Mouse (Mus musculus): Measurements from ENCODE around the gene Tmsb10. TPM values are rescaled to one million over a fixed set of nuclear protein-coding genes. Genes with fewer than 3 reads are reported as not detected.

The Tmsb10 gene
- polyA plus RNA-seq, 1 experiment: 85.7 TPM

GRCm38 (mm10) chr6:72981851-72982250 lies 23.3 kb upstream of the Tmsb10 start:
- no peak overlapping the region for H3K4me3 ChIP-seq (replicated peaks; ENCODE audit: extremely low read depth, low read depth, low read length)
- DNase-seq: no peak
- peaks cover 2% of the 10 kb centered on the region; the same call in 1 of the 2 replicates for H3K4me1 ChIP-seq (ENCODE audit: control insufficient read depth, insufficient read depth, low read length)
- TF ChIP-seq POLR2A (IDR thresholded peaks at IDR 0.05; ENCODE audit: borderline replicate concordance, extremely low read depth, low read depth, low read length) (no peak), CTCF (IDR thresholded peaks at IDR 0.05; ENCODE audit: insufficient read depth, low read length) (no peak)
- WGBS: 31% methylated on average over 6 of the region's 6 CpGs

- TF ChIP-seq CTCF (IDR thresholded peaks at IDR 0.05; ENCODE audit: insufficient read depth, low read length) (no peak), POLR2A (IDR thresholded peaks at IDR 0.05; ENCODE audit: borderline replicate concordance, extremely low read depth, low read depth, low read length) (no peak)
- 29% methylated on average over 9 of the region's 9 CpGs for WGBS
- no peak for DNase-seq
- Histone ChIP-seq H3K4me1 (ENCODE audit: control insufficient read depth, insufficient read depth, low read length) (peaks cover 2% of the 10 kb centered on the region; the same call in 1 of the 2 replicates), H3K4me3 (replicated peaks; ENCODE audit: extremely low read depth, low read depth, low read length) (no peak overlapping the region)
These were observed 22.6 kb upstream of the Tmsb10 start for GRCm38 (mm10) chr6:72981124-72981651.

DNA sequence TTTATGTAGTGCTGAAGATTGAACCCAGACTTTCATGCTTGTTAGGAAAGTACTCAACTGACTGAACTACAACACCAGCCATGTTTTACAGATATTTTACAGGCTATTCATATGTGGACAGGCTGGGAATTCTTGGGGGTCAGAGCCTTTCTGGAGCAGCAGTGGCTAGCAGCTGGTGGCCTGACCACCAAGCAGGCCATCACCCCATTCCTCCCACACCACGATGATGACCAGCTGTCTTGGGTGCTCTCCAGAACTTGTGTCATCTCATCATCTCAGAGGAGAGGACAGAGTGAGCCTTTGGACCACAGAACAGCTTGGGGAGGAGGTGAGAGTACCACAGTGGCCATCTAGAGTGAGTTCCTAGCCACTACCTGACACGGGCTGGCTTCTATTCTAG lies 18.3 kb upstream of the Tmsb10 start:
- no peaks in the 10 kb centered on the region; the same call in 1 of the 2 replicates for H3K4me1 ChIP-seq (ENCODE audit: control insufficient read depth, insufficient read depth, low read length)
- TF ChIP-seq POLR2A (IDR thresholded peaks at IDR 0.05; ENCODE audit: borderline replicate concordance, extremely low read depth, low read depth, low read length): no peak
- no peak for TF ChIP-seq CTCF (IDR thresholded peaks at IDR 0.05; ENCODE audit: insufficient read depth, low read length)
- H3K4me3 ChIP-seq (replicated peaks; ENCODE audit: extremely low read depth, low read depth, low read length): no peak overlapping the region
- WGBS: 73% methylated on average over 2 of the region's 2 CpGs
- DNase-seq: no peak

- TF ChIP-seq CTCF (IDR thresholded peaks at IDR 0.05; ENCODE audit: insufficient read depth, low read length) (no peak), POLR2A (IDR thresholded peaks at IDR 0.05; ENCODE audit: borderline replicate concordance, extremely low read depth, low read depth, low read length) (no peak)
- 69% methylated on average over 3 of the region's 3 CpGs for WGBS
- DNase-seq: no peak
- H3K4me1 ChIP-seq (ENCODE audit: control insufficient read depth, insufficient read depth, low read length): no peaks in the 10 kb centered on the region
- no peak overlapping the region for H3K4me3 ChIP-seq (replicated peaks; ENCODE audit: extremely low read depth, low read depth, low read length)
These were observed 12.5 kb upstream of the Tmsb10 start for GRCm38 (mm10) chr6:72971074-72971473.

DNA sequence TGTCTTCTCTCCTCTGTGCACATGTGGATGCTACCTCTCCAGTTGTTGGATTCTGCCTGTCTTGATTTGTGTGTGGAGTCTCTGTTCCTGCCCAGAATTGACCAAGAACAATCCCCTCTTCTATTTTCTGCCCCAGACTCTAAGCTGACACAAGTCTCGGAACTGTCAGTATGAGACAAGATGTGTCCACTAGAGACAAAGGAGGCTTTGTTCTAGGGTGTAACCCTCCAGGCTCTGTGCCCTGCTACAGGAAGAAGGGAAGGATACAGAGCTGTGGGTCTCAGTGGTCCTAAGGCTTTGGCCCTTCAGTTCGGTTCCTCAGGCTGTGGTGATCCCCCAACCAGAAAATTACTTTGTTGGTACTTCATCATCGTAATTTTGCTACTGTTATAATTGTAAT lies 11.2 kb upstream of the Tmsb10 start:
- H3K4me1 ChIP-seq (ENCODE audit: control insufficient read depth, insufficient read depth, low read length): no peaks in the 10 kb centered on the region
- no peak overlapping the region for H3K4me3 ChIP-seq (replicated peaks; ENCODE audit: extremely low read depth, low read depth, low read length)
- WGBS: 81% methylated on average over 3 of the region's 3 CpGs
- TF ChIP-seq CTCF (IDR thresholded peaks at IDR 0.05; ENCODE audit: insufficient read depth, low read length) (no peak), POLR2A (IDR thresholded peaks at IDR 0.05; ENCODE audit: borderline replicate concordance, extremely low read depth, low read depth, low read length) (no peak)
- no peak for DNase-seq

DNA sequence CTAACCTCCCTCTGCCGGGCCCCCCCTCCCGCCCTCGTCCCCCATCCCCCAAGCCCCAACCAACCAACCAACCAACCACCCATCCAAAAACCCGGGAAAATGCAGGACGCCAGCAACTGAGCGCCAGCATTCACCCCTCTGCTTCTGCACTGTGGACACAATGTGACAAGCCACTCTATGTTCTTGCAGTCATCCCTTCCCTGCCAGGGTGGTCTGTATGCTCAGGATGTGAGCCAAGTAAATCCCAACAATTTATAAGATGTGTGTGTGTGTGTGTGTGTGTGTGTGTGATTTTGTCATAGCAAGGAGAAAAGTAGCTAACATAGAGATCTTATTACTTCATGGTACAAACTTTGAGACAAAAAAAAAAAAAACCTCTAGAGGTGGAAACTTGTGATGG lies 6.7 kb upstream of the Tmsb10 start:
- WGBS: 87% methylated on average over 6 of the region's 6 CpGs
- TF ChIP-seq CTCF (IDR thresholded peaks at IDR 0.05; ENCODE audit: insufficient read depth, low read length) (no peak), POLR2A (IDR thresholded peaks at IDR 0.05; ENCODE audit: borderline replicate concordance, extremely low read depth, low read depth, low read length) (no peak)
- Histone ChIP-seq H3K4me1 (ENCODE audit: control insufficient read depth, insufficient read depth, low read length) (0 out of 2 replicates have a peak, but pooled peaks cover 2% of the 10 kb centered on the region), H3K4me3 (replicated peaks; ENCODE audit: extremely low read depth, low read depth, low read length) (no peak overlapping the region)
- DNase-seq: no peak

- H3K4me1 ChIP-seq (ENCODE audit: control insufficient read depth, insufficient read depth, low read length): 0 out of 2 replicates have a peak, but pooled peaks cover 2% of the 10 kb centered on the region
- TF ChIP-seq CTCF (IDR thresholded peaks at IDR 0.05; ENCODE audit: insufficient read depth, low read length): no peak
- TF ChIP-seq POLR2A (IDR thresholded peaks at IDR 0.05; ENCODE audit: borderline replicate concordance, extremely low read depth, low read depth, low read length): no peak
- DNase-seq: no peak
- H3K4me3 ChIP-seq (replicated peaks; ENCODE audit: extremely low read depth, low read depth, low read length): no peak overlapping the region
- WGBS: 42% methylated on average over 7 of the region's 7 CpGs
These were observed 3.8 kb upstream of the Tmsb10 start for GRCm38 (mm10) chr6:72962281-72962741.

DNA sequence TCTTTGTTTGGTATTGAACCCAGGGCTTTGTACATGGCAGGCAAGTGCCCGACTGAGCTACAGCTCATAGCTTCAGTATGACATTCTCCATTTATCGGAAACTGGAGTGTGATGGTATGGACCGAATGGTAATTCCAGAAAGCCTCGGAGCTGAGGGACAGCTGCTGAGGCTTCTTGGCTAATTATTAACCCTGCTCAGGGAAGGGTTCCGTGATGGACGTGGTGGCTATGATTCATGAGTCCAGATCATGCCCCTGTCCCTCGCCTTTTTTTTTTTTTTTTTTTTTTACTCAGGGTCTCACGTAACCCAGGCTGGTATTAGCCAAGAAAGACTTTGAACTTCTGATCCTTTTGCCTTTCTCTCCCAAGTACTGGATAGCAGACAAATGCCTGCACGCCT lies 3.1 kb upstream of the Tmsb10 start:
- Histone ChIP-seq H3K4me3 (replicated peaks; ENCODE audit: extremely low read depth, low read depth, low read length) (no peak overlapping the region), H3K4me1 (ENCODE audit: control insufficient read depth, insufficient read depth, low read length) (peaks cover 7% of the 10 kb centered on the region; the same call in 1 of the 2 replicates)
- WGBS: 76% methylated on average over 9 of the region's 9 CpGs
- no peak for DNase-seq
- TF ChIP-seq CTCF (IDR thresholded peaks at IDR 0.05; ENCODE audit: insufficient read depth, low read length): no peak
- TF ChIP-seq POLR2A (IDR thresholded peaks at IDR 0.05; ENCODE audit: borderline replicate concordance, extremely low read depth, low read depth, low read length): no peak

DNA sequence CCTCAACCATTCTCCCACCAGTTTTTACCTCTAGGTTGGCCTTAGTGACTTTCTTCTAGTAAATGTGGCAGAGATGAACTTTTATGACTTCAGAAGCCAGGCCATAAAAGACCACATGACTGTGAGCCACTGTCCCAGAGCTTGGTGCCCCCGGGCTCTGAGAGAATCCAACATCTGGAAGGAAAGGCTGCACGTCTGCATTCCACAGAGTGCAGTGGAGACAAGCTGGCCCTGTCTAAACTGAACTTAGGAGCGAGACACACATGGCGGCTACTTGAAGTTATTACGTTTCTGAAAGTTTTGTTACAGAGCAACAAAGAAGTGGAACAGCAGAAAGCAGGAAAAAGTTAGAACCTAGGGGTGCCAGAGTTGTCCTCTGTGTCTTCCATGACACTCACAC lies 2.1 kb upstream of the Tmsb10 start:
- H3K4me3 ChIP-seq (replicated peaks; ENCODE audit: extremely low read depth, low read depth, low read length): no peak overlapping the region
- 79% methylated on average over 5 of the region's 5 CpGs for WGBS
- TF ChIP-seq CTCF (IDR thresholded peaks at IDR 0.05; ENCODE audit: insufficient read depth, low read length): no peak
- TF ChIP-seq POLR2A (IDR thresholded peaks at IDR 0.05; ENCODE audit: borderline replicate concordance, extremely low read depth, low read depth, low read length): no peak
- DNase-seq: no peak
- H3K4me1 ChIP-seq (ENCODE audit: control insufficient read depth, insufficient read depth, low read length): peaks cover 9% of the 10 kb centered on the region; the same call in 1 of the 2 replicates

- Histone ChIP-seq H3K4me1 (ENCODE audit: control insufficient read depth, insufficient read depth, low read length) (peaks cover 11% of the 10 kb centered on the region; the same call in 1 of the 2 replicates), H3K4me3 (replicated peaks; ENCODE audit: extremely low read depth, low read depth, low read length) (no peak overlapping the region)
- 51% methylated on average over 4 of the region's 4 CpGs for WGBS
- no peak for DNase-seq
- no peak for TF ChIP-seq POLR2A (IDR thresholded peaks at IDR 0.05; ENCODE audit: borderline replicate concordance, extremely low read depth, low read depth, low read length)
- TF ChIP-seq CTCF (IDR thresholded peaks at IDR 0.05; ENCODE audit: insufficient read depth, low read length): no peak
These were observed 627 bp upstream of the Tmsb10 start for GRCm38 (mm10) chr6:72959175-72959574.

All from lung, adult 2 months (tissue).